Mouse (Mus musculus): Measurements from ENCODE around the gene Kcnh1. TPM values are rescaled to one million over a fixed set of nuclear protein-coding genes. Genes with fewer than 3 reads are reported as not detected.

The Kcnh1 gene
- polyA plus RNA-seq, 1 experiment, result 0.14 TPM

- H3K27ac ChIP-seq (ENCODE audit: control insufficient read depth, insufficient read depth, low read depth, low read length), result no peak overlapping the region
- H3K27me3 ChIP-seq (ENCODE audit: control insufficient read depth, insufficient read depth, low read length), result no peaks in the 10 kb centered on the region
- no peak for TF ChIP-seq CTCF (IDR thresholded peaks at IDR 0.05; ENCODE audit: control insufficient read depth, insufficient read depth, insufficient replicate concordance, low read depth, low read length)
- no peak for TF ChIP-seq POLR2A (IDR thresholded peaks at IDR 0.05; ENCODE audit: control insufficient read depth, low read depth, low read length)
- H3K36me3 ChIP-seq (ENCODE audit: control insufficient read depth, insufficient read depth, low read length), result no peaks in the 10 kb centered on the region
- H3K4me1 ChIP-seq (ENCODE audit: control insufficient read depth, insufficient read depth, low read length), result no peaks in the 10 kb centered on the region
- no peak overlapping the region for H3K4me3 ChIP-seq (ENCODE audit: control insufficient read depth, low read depth, low read length)
These were observed 364.9 kb downstream of the Kcnh1 start for GRCm38 (mm10) chr1:192555516-192555915.

DNA sequence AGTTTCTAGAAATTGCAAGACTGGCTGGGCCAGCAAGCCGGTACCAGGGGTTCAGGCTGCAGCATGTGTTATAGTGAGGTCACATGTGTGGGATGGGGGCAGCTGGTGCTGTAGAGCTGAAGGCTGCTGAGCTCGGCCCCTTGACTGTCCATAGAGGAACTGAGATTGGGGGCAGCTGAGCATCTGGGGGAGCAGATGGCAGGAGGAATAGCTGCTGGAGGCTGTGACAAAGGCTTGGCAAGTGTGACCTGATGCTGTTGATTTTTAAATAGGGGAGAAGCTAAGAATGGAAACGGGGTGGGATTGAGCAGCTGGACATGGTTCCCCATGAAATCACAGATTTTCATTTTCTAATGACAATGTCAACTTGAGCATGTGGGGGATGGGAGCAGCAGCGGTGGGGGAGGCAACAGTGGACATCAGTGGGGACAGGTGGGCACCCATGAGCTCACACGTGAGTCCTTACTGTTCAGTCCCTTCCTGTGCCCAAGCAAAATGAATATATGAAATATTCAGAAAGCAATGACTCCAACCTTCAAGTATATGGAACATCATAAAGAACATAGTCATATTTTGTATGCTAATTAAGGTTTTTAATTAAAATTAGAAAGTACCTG, 367.5 kb downstream of the Kcnh1 start:
- H3K36me3 ChIP-seq (ENCODE audit: control insufficient read depth, insufficient read depth, low read length), result no peaks in the 10 kb centered on the region
- H3K27ac ChIP-seq (ENCODE audit: control insufficient read depth, insufficient read depth, low read depth, low read length), result no peak overlapping the region
- TF ChIP-seq POLR2A (IDR thresholded peaks at IDR 0.05; ENCODE audit: control insufficient read depth, low read depth, low read length) (no peak), CTCF (IDR thresholded peaks at IDR 0.05; ENCODE audit: control insufficient read depth, insufficient read depth, insufficient replicate concordance, low read depth, low read length) (no peak)
- no peak overlapping the region for H3K4me3 ChIP-seq (ENCODE audit: control insufficient read depth, low read depth, low read length)
- H3K27me3 ChIP-seq (ENCODE audit: control insufficient read depth, insufficient read depth, low read length), result no peaks in the 10 kb centered on the region
- H3K4me1 ChIP-seq (ENCODE audit: control insufficient read depth, insufficient read depth, low read length), result no peaks in the 10 kb centered on the region

DNA sequence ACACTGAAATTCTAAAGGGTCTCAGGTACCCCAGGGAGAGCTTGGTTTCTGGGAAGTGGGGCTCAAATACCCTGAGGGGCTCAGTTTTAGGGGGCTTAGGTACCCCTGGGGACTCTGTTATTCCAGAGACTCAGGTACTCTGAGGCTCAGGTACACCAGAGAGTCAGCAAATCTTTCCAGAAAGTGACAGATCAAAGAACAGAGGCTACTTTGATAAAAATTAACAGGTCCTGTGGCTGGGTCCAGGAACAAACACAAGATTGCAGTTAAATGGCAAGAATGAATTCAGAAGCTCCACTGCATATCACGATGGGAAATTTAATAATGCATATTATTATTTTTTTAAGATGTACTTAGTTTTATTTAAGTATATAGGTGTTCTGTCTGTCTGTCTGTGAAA, 368.8 kb downstream of the Kcnh1 start:
- TF ChIP-seq CTCF (IDR thresholded peaks at IDR 0.05; ENCODE audit: control insufficient read depth, insufficient read depth, insufficient replicate concordance, low read depth, low read length), result no peak
- no peak for TF ChIP-seq POLR2A (IDR thresholded peaks at IDR 0.05; ENCODE audit: control insufficient read depth, low read depth, low read length)
- H3K36me3 ChIP-seq (ENCODE audit: control insufficient read depth, insufficient read depth, low read length), result no peaks in the 10 kb centered on the region
- no peaks in the 10 kb centered on the region for H3K4me1 ChIP-seq (ENCODE audit: control insufficient read depth, insufficient read depth, low read length)
- no peak overlapping the region for H3K27ac ChIP-seq (ENCODE audit: control insufficient read depth, insufficient read depth, low read depth, low read length)
- no peak overlapping the region for H3K4me3 ChIP-seq (ENCODE audit: control insufficient read depth, low read depth, low read length)
- H3K27me3 ChIP-seq (ENCODE audit: control insufficient read depth, insufficient read depth, low read length), result no peaks in the 10 kb centered on the region

Other genes with a start within 250 kb of the Kcnh1 start
- 44.9 and 76.7 TPM in 2 replicates for gene Rd3, start 213.4 kb upstream of the Kcnh1 start, polyA plus RNA-seq (2012; rRNA removed)
- gene Traf5, start 98.2 kb upstream of the Kcnh1 start, polyA plus RNA-seq (2012; rRNA removed), result 1.6 and 2.0 TPM in 2 replicates
- 116 and 122 TPM in 2 replicates for gene Rcor3, start 52.7 kb upstream of the Kcnh1 start, polyA plus RNA-seq (2012; rRNA removed)

Data from testis, adult 2 months (tissue).